In the genomic region with DNA sequence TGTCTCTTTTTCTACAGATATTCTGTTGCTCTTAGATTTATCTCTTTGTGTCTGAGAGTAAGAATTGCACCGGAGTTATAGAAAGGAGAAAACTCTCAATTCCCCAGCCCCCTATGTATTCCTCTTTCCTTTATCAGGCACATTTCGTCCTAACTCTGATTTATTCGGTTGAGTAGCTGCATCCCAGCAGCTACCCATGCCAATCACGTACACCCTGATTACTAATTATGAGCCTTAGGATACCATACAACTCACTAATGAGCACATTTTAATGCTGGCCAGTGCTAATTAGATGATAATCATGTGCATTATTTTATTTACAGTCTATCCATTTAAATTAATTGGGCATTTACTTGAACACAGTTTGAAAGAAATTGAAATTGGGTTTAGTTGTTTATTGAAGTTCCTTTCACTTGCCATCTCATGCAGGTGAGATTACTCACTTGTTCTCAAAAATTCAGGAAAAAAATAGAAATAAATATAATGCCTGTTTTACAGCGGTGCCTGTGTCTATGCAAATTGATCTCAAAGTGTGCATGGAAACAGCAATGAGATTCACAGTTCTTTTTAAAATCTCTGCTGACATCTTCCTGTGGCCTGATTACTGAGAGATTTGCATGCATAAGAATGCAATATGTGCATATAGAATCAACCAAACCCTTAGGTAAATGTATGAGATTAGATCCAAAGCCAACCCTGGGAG, we compare ENCODE assay signal across 30 mouse cellular contexts. TPM values are rescaled to one million over a fixed set of nuclear protein-coding genes. Genes with fewer than 3 reads are reported as not detected.
DNase-seq lines count a peak whose midpoint lies in the region; ATAC-seq and TF ChIP-seq lines count a peak whose summit lies in the region.
"Had no signal": no experiment of that assay in that cellular context is flagged by ENCODE, and none has a peak within 500 bp of the region (broad histone marks: within the 10 kb centered on the region; RNA-seq: fewer than 3 reads in every experiment).

No protein-coding gene starts in this region.

- no peak overlapping the region for H3K4me3 ChIP-seq in hindbrain, embryonic 12.5 days
- H3K4me3 ChIP-seq in hindbrain, embryonic 10.5 days = no peak overlapping the region
- no peak overlapping the region for H3K4me3 ChIP-seq in forebrain, embryonic 16.5 days (replicated peaks; ENCODE audit: low read length)
- H3K4me3 ChIP-seq in embryonic facial prominence, embryonic 10.5 days = no peak overlapping the region
- H3K4me3 ChIP-seq: embryonic facial prominence, embryonic 13.5 days; hindbrain, embryonic 13.5 days; left cerebral cortex, adult 2 months; liver, embryonic 12.5 days; neural tube, embryonic 15.5 days had no signal

- peak; percentile 76 for ATAC-seq in hindbrain, embryonic 12.5 days (ENCODE audit: low FRiP score)
- peak; percentile 97 for ATAC-seq in forebrain, embryonic 16.5 days
- ATAC-seq: intestine, embryonic 16.5 days; liver, embryonic 12.5 days; liver, postnatal 0 days; Patski had no signal

- H3K27ac ChIP-seq in hindbrain, embryonic 12.5 days = no peak overlapping the region
- H3K27ac ChIP-seq in hindbrain, embryonic 10.5 days = no peak overlapping the region
- no peak overlapping the region for H3K27ac ChIP-seq in forebrain, embryonic 16.5 days (ENCODE audit: low read length)
- H3K27ac ChIP-seq in embryonic facial prominence, embryonic 10.5 days (replicated peaks) = no peak overlapping the region
- H3K27ac ChIP-seq: embryonic facial prominence, embryonic 13.5 days; hindbrain, embryonic 13.5 days; left cerebral cortex, adult 2 months; liver, embryonic 12.5 days; neural tube, embryonic 15.5 days had no signal

- H3K9me3 ChIP-seq in hindbrain, embryonic 12.5 days (replicated peaks) = no peaks in the 10 kb centered on the region
- H3K9me3 ChIP-seq in hindbrain, embryonic 10.5 days = no peaks in the 10 kb centered on the region
- no peaks in the 10 kb centered on the region for H3K9me3 ChIP-seq in forebrain, embryonic 16.5 days (ENCODE audit: control insufficient read depth, low read length)
- H3K9me3 ChIP-seq in embryonic facial prominence, embryonic 10.5 days = no peaks in the 10 kb centered on the region
- H3K9me3 ChIP-seq: embryonic facial prominence, embryonic 13.5 days; G1E; hindbrain, embryonic 13.5 days; liver, embryonic 12.5 days; neural tube, embryonic 15.5 days had no signal

- no peaks in the 10 kb centered on the region for H3K4me1 ChIP-seq in hindbrain, embryonic 12.5 days
- H3K4me1 ChIP-seq in hindbrain, embryonic 10.5 days (replicated peaks) = no peaks in the 10 kb centered on the region
- H3K4me1 ChIP-seq in forebrain, embryonic 16.5 days (replicated peaks; ENCODE audit: control insufficient read depth, insufficient read depth, low read length) = peaks cover 2% of the 10 kb centered on the region; the same call in 1 of the 2 replicates
- no peaks in the 10 kb centered on the region for H3K4me1 ChIP-seq in embryonic facial prominence, embryonic 10.5 days
- H3K4me1 ChIP-seq: embryonic facial prominence, embryonic 13.5 days; hindbrain, embryonic 13.5 days; liver, embryonic 12.5 days; neural tube, embryonic 15.5 days had no signal

- no peak overlapping the region for H3K4me2 ChIP-seq in hindbrain, embryonic 12.5 days (replicated peaks)
- H3K4me2 ChIP-seq in forebrain, embryonic 16.5 days (ENCODE audit: low read length) = no peak overlapping the region
- H3K4me2 ChIP-seq: embryonic facial prominence, embryonic 13.5 days; hindbrain, embryonic 13.5 days; liver, embryonic 12.5 days; neural tube, embryonic 15.5 days had no signal

- no peaks in the 10 kb centered on the region for H3K27me3 ChIP-seq in hindbrain, embryonic 12.5 days
- no peaks in the 10 kb centered on the region for H3K27me3 ChIP-seq in hindbrain, embryonic 10.5 days (ENCODE audit: insufficient read depth, poor library complexity, severe bottlenecking)
- H3K27me3 ChIP-seq in forebrain, embryonic 16.5 days (replicated peaks; ENCODE audit: control insufficient read depth, insufficient read depth, low read length) = 0 out of 2 replicates have a peak, but pooled peaks cover 2% of the 10 kb centered on the region
- no peaks in the 10 kb centered on the region for H3K27me3 ChIP-seq in embryonic facial prominence, embryonic 10.5 days (replicated peaks; ENCODE audit: low read depth, poor library complexity, severe bottlenecking)
- H3K27me3 ChIP-seq: embryonic facial prominence, embryonic 13.5 days; hindbrain, embryonic 13.5 days; liver, embryonic 12.5 days; neural tube, embryonic 15.5 days had no signal

- no peaks in the 10 kb centered on the region for H3K36me3 ChIP-seq in hindbrain, embryonic 12.5 days
- no peaks in the 10 kb centered on the region for H3K36me3 ChIP-seq in hindbrain, embryonic 10.5 days
- H3K36me3 ChIP-seq in forebrain, embryonic 16.5 days (ENCODE audit: control insufficient read depth, insufficient read depth) = no peaks in the 10 kb centered on the region
- no peaks in the 10 kb centered on the region for H3K36me3 ChIP-seq in embryonic facial prominence, embryonic 10.5 days (replicated peaks)
- H3K36me3 ChIP-seq: embryonic facial prominence, embryonic 13.5 days; G1E; hindbrain, embryonic 13.5 days; liver, embryonic 12.5 days; neural tube, embryonic 15.5 days had no signal

- no peak for TF ChIP-seq POLR2A in brain, embryonic 14.5 days (IDR thresholded peaks at IDR 0.05; ENCODE audit: borderline replicate concordance, extremely low read depth, insufficient read depth, insufficient read length, poor library complexity, severe bottlenecking)

- no peak overlapping the region for H3K9ac ChIP-seq in hindbrain, embryonic 12.5 days
- no peak overlapping the region for H3K9ac ChIP-seq in forebrain, embryonic 16.5 days (replicated peaks; ENCODE audit: low read depth, low read length)
- H3K9ac ChIP-seq: embryonic facial prominence, embryonic 13.5 days; hindbrain, embryonic 13.5 days; liver, embryonic 12.5 days; liver, postnatal 0 days; neural tube, embryonic 15.5 days had no signal

- 70% methylated on average over 5 of the region's 5 CpGs for WGBS in hindbrain, embryonic 12.5 days
- 85% methylated on average over 5 of the region's 5 CpGs for WGBS in hindbrain, embryonic 10.5 days
- WGBS in forebrain, embryonic 16.5 days = 8% methylated on average over 5 of the region's 5 CpGs
- WGBS in embryonic facial prominence, embryonic 10.5 days = 88% methylated on average over 5 of the region's 5 CpGs

- no peak for DNase-seq in hindbrain, embryonic 10.5 days (ENCODE audit: low spot score)
- peak; percentile 94 for DNase-seq in brain, embryonic 14.5 days (ENCODE audit: low read depth)
- peak; percentile 93 for DNase-seq in retina, postnatal 1 day
- no peak for DNase-seq in embryonic facial prominence, embryonic 10.5 days (ENCODE audit: low spot score)
- no peak for DNase-seq in layer of hippocampus, adult 11-12 months (ENCODE audit: low spot score)
- DNase-seq: adrenal gland, postnatal 10 days; cerebellum, adult 11 months; cerebellum, adult 9-10 months; embryo, embryonic 11 days; gastrocnemius, postnatal 10 days; heart, postnatal 14 days; kidney, postnatal 14 days; liver, postnatal 0 days; lung, postnatal 36 days; right cerebral cortex, postnatal 4 days; thymus, postnatal 4 days had no signal

- TF ChIP-seq CTCF in brain, embryonic 14.5 days (IDR thresholded peaks at IDR 0.05; ENCODE audit: borderline replicate concordance, extremely low read depth, insufficient read depth, insufficient read length) = no peak

RNA-seq across cellular contexts. Expression of a gene that starts 24.3 kb away (rescaled TPM):
- 0.19 TPM in 1 of 2 replicates, not detected in the other for polyA plus RNA-seq in hindbrain, embryonic 12.5 days (2016; fragmentation: Nextera tagmentation; extraction: Ambion mirVana)
- not detected in 2 replicates for polyA plus RNA-seq in hindbrain, embryonic 10.5 days (2016; fragmentation: Nextera tagmentation; extraction: Ambion mirVana)
- polyA plus RNA-seq in brain, embryonic 14.5 days (2012; rRNA removed) = 0.08 and 0.18 TPM in 2 replicates
- polyA plus RNA-seq in forebrain, embryonic 16.5 days (2015; fragmentation: Nextera tagmentation; extraction: Ambion mirVana) = not detected in 2 replicates
- not detected in 2 replicates for polyA plus RNA-seq in embryonic facial prominence, embryonic 10.5 days (2016; fragmentation: Nextera tagmentation; extraction: Ambion mirVana)
- polyA plus RNA-seq: embryonic facial prominence, embryonic 13.5 days; G1E; heart, embryonic 14.5 days; liver, embryonic 12.5 days; liver, postnatal 0 days; lung, embryonic 16.5 days; spleen, adult 2 months; thymus, postnatal 0 days had no signal

RNA-seq across cellular contexts. Expression of a gene that starts 29.1 kb away (rescaled TPM):
- polyA plus RNA-seq in hindbrain, embryonic 12.5 days (2016; fragmentation: Nextera tagmentation; extraction: Ambion mirVana) = 127 and 128 TPM in 2 replicates
- 223 and 229 TPM in 2 replicates for polyA plus RNA-seq in hindbrain, embryonic 10.5 days (2016; fragmentation: Nextera tagmentation; extraction: Ambion mirVana)
- 22.3 and 37.1 TPM in 2 replicates for polyA plus RNA-seq in brain, embryonic 14.5 days (2012; rRNA removed)
- polyA plus RNA-seq in forebrain, embryonic 16.5 days (2015; fragmentation: Nextera tagmentation; extraction: Ambion mirVana) = 78.5 and 97.4 TPM in 2 replicates
- polyA plus RNA-seq in embryonic facial prominence, embryonic 10.5 days (2016; fragmentation: Nextera tagmentation; extraction: Ambion mirVana) = 189 and 199 TPM in 2 replicates

Comparison
In these comparisons a context has a peak if more than half of its experiments do, and no peak if none do; other contexts are left out.
1. DNase-seq: peak in brain, embryonic 14.5 days (single experiment) and retina, postnatal 1 day (single experiment); none in hindbrain, embryonic 10.5 days (single experiment), embryonic facial prominence, embryonic 10.5 days (single experiment) and layer of hippocampus, adult 11-12 months (single experiment).